Mouse (Mus musculus) midbrain, embryonic 15.5 days (tissue): ENCODE results near the gene Ier5l. TPM values are rescaled to one million over a fixed set of nuclear protein-coding genes. Genes with fewer than 3 reads are reported as not detected.

Experiments used
- ATAC-seq: fragments of 200-750 bp; cut with Nextera tagmentation; replicated peaks from 2 replicates; pipeline ENCODE4 v1.8.0; 2017; ENCODE audit warnings: moderate TSS enrichment
- H3K27ac ChIP-seq: fragments of 300-500 bp; sonication (generic); 2 replicates; pipeline ENCODE4 v1.5.1; 2015; ENCODE audit warnings: mild to moderate bottlenecking, inconsistent platforms
- H3K27me3 ChIP-seq: fragments of 300-500 bp; sonication (generic); replicated peaks from 2 replicates; pipeline ENCODE4 v1.6.1; 2015; ENCODE audit warnings: inconsistent platforms
- H3K36me3 ChIP-seq: fragments of 300-500 bp; sonication (generic); replicated peaks from 2 replicates; pipeline ENCODE4 v1.6.1; 2015; ENCODE audit warnings: inconsistent platforms
- H3K4me1 ChIP-seq: fragments of 300-500 bp; sonication (generic); 2 replicates; pipeline ENCODE4 v1.6.1; 2015; ENCODE audit warnings: inconsistent platforms
- H3K4me2 ChIP-seq: fragments of 300-500 bp; sonication (generic); 2 replicates; pipeline ENCODE4 v1.6.1; 2015; ENCODE audit warnings: inconsistent platforms, mild to moderate bottlenecking, moderate library complexity
- H3K4me3 ChIP-seq: fragments of 300-500 bp; sonication (generic); 2 replicates; pipeline ENCODE4 v1.5.1; 2015; ENCODE audit warnings: mild to moderate bottlenecking, inconsistent platforms
- H3K9ac ChIP-seq: fragments of 300-500 bp; sonication (generic); 2 replicates; pipeline ENCODE4 v1.6.1; 2015; ENCODE audit warnings: mild to moderate bottlenecking, inconsistent platforms
- H3K9me3 ChIP-seq: fragments of 300-500 bp; sonication (generic); 2 replicates; pipeline ENCODE4 v1.6.1; 2016; ENCODE audit warnings: inconsistent platforms
- WGBS: fragments of 180-500 bp; shearing (Covaris S2); methylation state at CpG from one replicate; pipeline ENCODE4 v1.1.7; 2015; ENCODE audit warnings: mixed read lengths; 5-methylcytosine and 5-hydroxymethylcytosine counted together
- polyA plus RNA-seq: library from polyadenylated mRNA; unstranded; fragments of >200 nt; fragmentation: Nextera tagmentation; extraction: Ambion mirVana; gene quantifications from 2 replicates; pipeline ENCODE4 v1.2.1, GENCODE M21; 2015

The Ier5l gene
- polyA plus RNA-seq, 1 experiment from 2014 or later: 2.3 TPM

GRCm38 (mm10) chr2:30478526-30478925 lies 4.5 kb upstream of the Ier5l start:
- no peak for ATAC-seq
- Histone ChIP-seq H3K27me3 (no peaks in the 10 kb centered on the region), H3K4me3 (no peak overlapping the region), H3K36me3 (no peaks in the 10 kb centered on the region), H3K27ac (no peak overlapping the region), H3K4me2 (no peak overlapping the region), H3K4me1 (peaks cover 6% of the 10 kb centered on the region), H3K9me3 (no peaks in the 10 kb centered on the region), H3K9ac (no peak overlapping the region)
- WGBS: 87% methylated on average over 1 of the region's 1 CpGs

GRCm38 (mm10) chr2:30476241-30476640 lies 2.2 kb upstream of the Ier5l start:
- peaks cover 22% of the 10 kb centered on the region for H3K4me1 ChIP-seq
- no peak overlapping the region for H3K9ac ChIP-seq
- H3K4me3 ChIP-seq: no peak overlapping the region
- ATAC-seq: no peak
- 79% methylated on average over 2 of the region's 2 CpGs for WGBS
- no peaks in the 10 kb centered on the region for H3K36me3 ChIP-seq
- H3K4me2 ChIP-seq: no peak overlapping the region
- no peaks in the 10 kb centered on the region for H3K9me3 ChIP-seq
- no peak overlapping the region for H3K27ac ChIP-seq
- no peaks in the 10 kb centered on the region for H3K27me3 ChIP-seq

- H3K4me1 ChIP-seq: peaks cover 29% of the 10 kb centered on the region
- H3K4me2 ChIP-seq: no peak overlapping the region
- no peaks in the 10 kb centered on the region for H3K36me3 ChIP-seq
- ATAC-seq: no peak
- H3K27me3 ChIP-seq: no peaks in the 10 kb centered on the region
- no peaks in the 10 kb centered on the region for H3K9me3 ChIP-seq
- H3K9ac ChIP-seq: no peak overlapping the region
- 84% methylated on average over 7 of the region's 7 CpGs for WGBS
- H3K4me3 ChIP-seq: no peak overlapping the region
- H3K27ac ChIP-seq: no peak overlapping the region
Observed at GRCm38 (mm10) chr2:30475457-30475856, 1.4 kb upstream of the Ier5l start.

- Histone ChIP-seq H3K27me3 (no peaks in the 10 kb centered on the region), H3K4me3 (peak overlapping the region; percentile 90), H3K9me3 (no peaks in the 10 kb centered on the region), H3K36me3 (no peaks in the 10 kb centered on the region), H3K4me1 (peaks cover 35% of the 10 kb centered on the region), H3K4me2 (peak overlapping the region; percentile 92), H3K9ac (no peak overlapping the region), H3K27ac (no peak overlapping the region)
- 23% methylated on average over 4 of the region's 4 CpGs for WGBS
- ATAC-seq: no peak
Observed at GRCm38 (mm10) chr2:30474776-30475175, 757 bp upstream of the Ier5l start.

- Histone ChIP-seq H3K4me2 (peak overlapping the region; percentile 92), H3K9me3 (no peaks in the 10 kb centered on the region), H3K36me3 (no peaks in the 10 kb centered on the region), H3K27me3 (no peaks in the 10 kb centered on the region), H3K4me3 (peak overlapping the region; percentile 90), H3K4me1 (peaks cover 43% of the 10 kb centered on the region), H3K9ac (peak overlapping the region; percentile 90), H3K27ac (peak overlapping the region; percentile 86)
- under 1% methylated on average over 65 of the region's 80 CpGs for WGBS
- peak; percentile 34 for ATAC-seq
Observed at GRCm38 (mm10) chr2:30473431-30474031, 488 bp downstream of the Ier5l start.

GRCm38 (mm10) chr2:30472731-30473351 lies 1.2 kb downstream of the Ier5l start:
- Histone ChIP-seq H3K27ac (peak overlapping the region; percentile 86), H3K9me3 (no peaks in the 10 kb centered on the region), H3K4me1 (peaks cover 47% of the 10 kb centered on the region), H3K27me3 (no peaks in the 10 kb centered on the region), H3K9ac (peak overlapping the region; percentile 90), H3K36me3 (no peaks in the 10 kb centered on the region), H3K4me2 (peak overlapping the region; percentile 92), H3K4me3 (peak overlapping the region; percentile 90)
- ATAC-seq: no peak
- WGBS: under 1% methylated on average over 60 of the region's 60 CpGs

- peak overlapping the region; percentile 90 for H3K4me3 ChIP-seq
- ATAC-seq: no peak
- H3K9me3 ChIP-seq: no peaks in the 10 kb centered on the region
- under 1% methylated on average over 44 of the region's 51 CpGs for WGBS
- H3K27ac ChIP-seq: peak overlapping the region; percentile 86
- peaks cover 47% of the 10 kb centered on the region for H3K4me1 ChIP-seq
- H3K4me2 ChIP-seq: peak overlapping the region; percentile 92
- no peaks in the 10 kb centered on the region for H3K27me3 ChIP-seq
- no peaks in the 10 kb centered on the region for H3K36me3 ChIP-seq
- H3K9ac ChIP-seq: peak overlapping the region; percentile 90
Observed at GRCm38 (mm10) chr2:30471795-30472720, 2.0 kb downstream of the Ier5l start.

GRCm38 (mm10) chr2:30471051-30471450 lies 3.0 kb downstream of the Ier5l start:
- Histone ChIP-seq H3K36me3 (no peaks in the 10 kb centered on the region), H3K4me2 (peak overlapping the region; percentile 92), H3K4me1 (peaks cover 52% of the 10 kb centered on the region), H3K27ac (peak overlapping the region; percentile 57; the same call in 1 of the 2 replicates), H3K9me3 (no peaks in the 10 kb centered on the region), H3K9ac (no peak overlapping the region; the same call in 1 of the 2 replicates), H3K4me3 (peak overlapping the region; percentile 90), H3K27me3 (no peaks in the 10 kb centered on the region)
- WGBS: 5% methylated on average over 8 of the region's 8 CpGs
- no peak for ATAC-seq

- Histone ChIP-seq H3K4me2 (peak overlapping the region; percentile 92), H3K4me3 (peak overlapping the region; percentile 90), H3K9me3 (no peaks in the 10 kb centered on the region), H3K27me3 (no peaks in the 10 kb centered on the region), H3K4me1 (peaks cover 52% of the 10 kb centered on the region), H3K9ac (peak overlapping the region; percentile 45), H3K36me3 (no peaks in the 10 kb centered on the region), H3K27ac (peak overlapping the region; percentile 64)
- no peak; the same call in 1 of the 2 replicates for ATAC-seq
- WGBS: 0% methylated on average over 45 of the region's 46 CpGs
Observed at GRCm38 (mm10) chr2:30470143-30470946, 3.7 kb downstream of the Ier5l start.

- H3K27me3 ChIP-seq: no peaks in the 10 kb centered on the region
- H3K4me2 ChIP-seq: peak overlapping the region; percentile 92
- ATAC-seq: peak; percentile 26
- peak overlapping the region; percentile 90 for H3K4me3 ChIP-seq
- peak overlapping the region; percentile 45 for H3K9ac ChIP-seq
- no peaks in the 10 kb centered on the region for H3K36me3 ChIP-seq
- under 1% methylated on average over 19 of the region's 19 CpGs for WGBS
- peak overlapping the region; percentile 64 for H3K27ac ChIP-seq
- H3K9me3 ChIP-seq: no peaks in the 10 kb centered on the region
- H3K4me1 ChIP-seq: peaks cover 52% of the 10 kb centered on the region
Observed at GRCm38 (mm10) chr2:30469796-30470142, 4.2 kb downstream of the Ier5l start.

GRCm38 (mm10) chr2:30469009-30469408 lies 5.0 kb downstream of the Ier5l start:
- ATAC-seq: no peak
- WGBS: 46% methylated on average over 6 of the region's 6 CpGs
- H3K9ac ChIP-seq: peak overlapping the region; percentile 45
- peak overlapping the region; percentile 92 for H3K4me2 ChIP-seq
- peaks cover 47% of the 10 kb centered on the region for H3K4me1 ChIP-seq
- no peaks in the 10 kb centered on the region for H3K27me3 ChIP-seq
- peak overlapping the region; percentile 90 for H3K4me3 ChIP-seq
- H3K9me3 ChIP-seq: no peaks in the 10 kb centered on the region
- no peak overlapping the region for H3K27ac ChIP-seq
- H3K36me3 ChIP-seq: no peaks in the 10 kb centered on the region
